Comparison of ENCODE assay signal across 19 mouse cellular contexts in genomic region chr13:109096654-109097053, GRCm38 (mm10).
DNase-seq lines count a peak whose midpoint lies in the region; ATAC-seq and TF ChIP-seq lines count a peak whose summit lies in the region.
"Had no signal": no experiment of that assay in that cellular context is flagged by ENCODE, and none has a peak within 500 bp of the region (broad histone marks: within the 10 kb centered on the region; RNA-seq: fewer than 3 reads in every experiment).

No protein-coding gene starts in this region.

- H3K27me3 ChIP-seq in intestine, postnatal 0 days (replicated peaks; ENCODE audit: control insufficient read depth, insufficient read depth, low read length): no peaks in the 10 kb centered on the region
- no peaks in the 10 kb centered on the region for H3K27me3 ChIP-seq in intestine, embryonic 15.5 days (replicated peaks)
- H3K27me3 ChIP-seq: CH12.LX had no signal

- no peak overlapping the region for H3K4me2 ChIP-seq in intestine, postnatal 0 days (replicated peaks; ENCODE audit: low read depth)
- no peak overlapping the region for H3K4me2 ChIP-seq in intestine, embryonic 15.5 days (replicated peaks)

- H3K4me3 ChIP-seq in intestine, postnatal 0 days (ENCODE audit: low read depth, low read length): no peak overlapping the region
- H3K4me3 ChIP-seq in intestine, embryonic 15.5 days (replicated peaks): no peak overlapping the region

- peak; percentile 60; the same call in 1 of the 2 replicates for ATAC-seq in intestine, postnatal 0 days
- ATAC-seq in intestine, embryonic 15.5 days: no peak
- ATAC-seq: activated CD4-positive, CD25-positive, alpha-beta regulatory T cell, adult 4 months; CD4-positive, CD25-positive, alpha-beta regulatory T cell, adult 4 months; Patski had no signal

- H3K9ac ChIP-seq in intestine, postnatal 0 days (ENCODE audit: low read depth, low read length): no peak overlapping the region
- no peak overlapping the region for H3K9ac ChIP-seq in intestine, embryonic 15.5 days

- 25% methylated on average over 2 of the region's 2 CpGs for WGBS in intestine, postnatal 0 days
- 59% methylated on average over 2 of the region's 2 CpGs for WGBS in intestine, embryonic 15.5 days
- WGBS in large intestine, adult 2 months: 26% methylated on average over 2 of the region's 2 CpGs

- H3K36me3 ChIP-seq in intestine, postnatal 0 days (ENCODE audit: control insufficient read depth, insufficient read depth): no peaks in the 10 kb centered on the region
- H3K36me3 ChIP-seq in intestine, embryonic 15.5 days: no peaks in the 10 kb centered on the region
- H3K36me3 ChIP-seq: G1E had no signal

- no peak overlapping the region for H3K27ac ChIP-seq in intestine, postnatal 0 days (ENCODE audit: low read depth, low read length)
- H3K27ac ChIP-seq in intestine, embryonic 15.5 days: no peak overlapping the region

- H3K9me3 ChIP-seq in intestine, postnatal 0 days (ENCODE audit: control insufficient read depth): no peaks in the 10 kb centered on the region
- H3K9me3 ChIP-seq in intestine, embryonic 15.5 days: no peaks in the 10 kb centered on the region
- H3K9me3 ChIP-seq: G1E had no signal

- peak; percentile 56 for DNase-seq in large intestine, adult 2 months (ENCODE audit: low read depth, low spot score)
- no peak for DNase-seq in left cerebral cortex, adult 18-20 months (ENCODE audit: low spot score in 2 of 2)
- DNase-seq: adrenal gland, adult 2 months; adrenal gland, adult 8-10 months; adrenal gland, postnatal 10 days; adrenal gland, postnatal 14 days; adrenal gland, postnatal 25 days; adrenal gland, postnatal 36 days; B cell, adult 2 months; cerebellum, adult 11 months; cerebellum, adult 11-12 months; cerebellum, adult 18-20 months had no signal

- no peak for TF ChIP-seq CTCF in intestine, postnatal 0 days (IDR thresholded peaks at IDR 0.05; ENCODE audit: low read depth)

- H3K4me1 ChIP-seq in intestine, postnatal 0 days (replicated peaks; ENCODE audit: control insufficient read depth, insufficient read depth, low read length): 0 out of 2 replicates have a peak, but pooled peaks cover 2% of the 10 kb centered on the region
- no peaks in the 10 kb centered on the region for H3K4me1 ChIP-seq in intestine, embryonic 15.5 days (replicated peaks)
